Mouse (Mus musculus): ENCODE results near the gene Eno1. TPM values are rescaled to one million over a fixed set of nuclear protein-coding genes. Genes with fewer than 3 reads are reported as not detected.
A peak's percentile ranks its signal among the peaks of the same experiment; 100 is the strongest.

The Eno1 gene
- polyA plus RNA-seq, 1 experiment from 2014 or later, result 747 TPM

DNA sequence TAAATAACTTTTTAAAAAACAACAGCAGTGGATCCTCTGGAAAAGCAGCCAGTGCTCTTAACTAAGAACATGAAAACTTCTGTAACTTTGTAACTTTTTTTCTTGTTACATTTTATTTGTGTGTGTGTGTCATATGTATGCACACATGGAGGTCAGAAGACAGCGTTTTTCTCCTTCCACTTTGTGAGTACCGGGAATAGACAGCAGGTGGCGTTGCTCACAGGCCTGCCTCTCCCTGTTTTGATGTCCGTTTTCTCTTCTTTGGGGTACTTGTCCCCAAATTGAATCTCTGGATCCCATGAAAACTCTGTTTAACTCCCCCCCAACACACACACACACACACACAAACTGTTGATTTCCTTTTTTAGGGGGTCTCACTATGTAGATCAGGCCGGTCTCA is 22.6 kb upstream of the Eno1 start:
- Histone ChIP-seq H3K9ac (replicated peaks) (no peak overlapping the region), H3K4me3 (ENCODE audit: low read depth, low read length) (no peak overlapping the region), H3K4me1 (ENCODE audit: insufficient read depth) (peaks cover 11% of the 10 kb centered on the region), H3K36me3 (replicated peaks; ENCODE audit: insufficient read depth, low read length) (no peaks in the 10 kb centered on the region), H3K27ac (ENCODE audit: low read depth) (no peak overlapping the region), H3K4me2 (ENCODE audit: low read depth, low read length) (no peak overlapping the region), H3K27me3 (ENCODE audit: insufficient read depth, low read length) (no peaks in the 10 kb centered on the region), H3K9me3 (ENCODE audit: low read length) (no peaks in the 10 kb centered on the region)
- no peak for DNase-seq
- 45% methylated on average over 5 of the region's 5 CpGs for WGBS (ENCODE audit: insufficient replicate concordance)
- no peak for ATAC-seq
- TF ChIP-seq EP300 (IDR thresholded peaks at IDR 0.05; ENCODE audit: low read depth) (no peak), CTCF (IDR thresholded peaks at IDR 0.05; ENCODE audit: low read depth) (peak; percentile 67)

DNA sequence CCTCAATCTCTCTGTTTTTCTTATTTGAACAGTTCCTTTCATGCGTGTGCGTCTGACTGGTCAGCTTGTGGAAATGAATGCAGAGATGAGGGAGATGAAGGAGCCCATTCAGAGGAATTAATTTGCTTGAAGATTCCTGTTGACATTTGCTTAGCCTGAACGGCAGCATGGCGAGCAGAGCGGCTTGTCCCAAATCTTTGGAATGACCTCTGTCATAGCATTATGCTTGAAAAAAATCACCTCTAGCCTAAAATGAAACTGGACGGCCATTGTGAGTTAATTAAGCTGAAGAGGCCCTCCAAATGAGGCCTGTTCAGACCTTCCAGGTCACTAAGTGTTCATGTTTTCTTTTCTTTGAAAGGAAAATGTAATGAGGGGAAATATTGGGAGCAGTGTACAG is 20.1 kb upstream of the Eno1 start:
- Histone ChIP-seq H3K9me3 (ENCODE audit: low read length) (no peaks in the 10 kb centered on the region), H3K27me3 (ENCODE audit: insufficient read depth, low read length) (no peaks in the 10 kb centered on the region), H3K9ac (replicated peaks) (no peak overlapping the region), H3K4me3 (ENCODE audit: low read depth, low read length) (no peak overlapping the region), H3K27ac (ENCODE audit: low read depth) (no peak overlapping the region), H3K36me3 (replicated peaks; ENCODE audit: insufficient read depth, low read length) (no peaks in the 10 kb centered on the region), H3K4me1 (ENCODE audit: insufficient read depth) (peaks cover 16% of the 10 kb centered on the region), H3K4me2 (ENCODE audit: low read depth, low read length) (no peak overlapping the region)
- TF ChIP-seq CTCF (IDR thresholded peaks at IDR 0.05; ENCODE audit: low read depth), result no peak
- TF ChIP-seq EP300 (IDR thresholded peaks at IDR 0.05; ENCODE audit: low read depth), result no peak
- DNase-seq (no peak), ATAC-seq (no peak)
- WGBS (ENCODE audit: insufficient replicate concordance), result 77% methylated on average over 6 of the region's 6 CpGs

DNA sequence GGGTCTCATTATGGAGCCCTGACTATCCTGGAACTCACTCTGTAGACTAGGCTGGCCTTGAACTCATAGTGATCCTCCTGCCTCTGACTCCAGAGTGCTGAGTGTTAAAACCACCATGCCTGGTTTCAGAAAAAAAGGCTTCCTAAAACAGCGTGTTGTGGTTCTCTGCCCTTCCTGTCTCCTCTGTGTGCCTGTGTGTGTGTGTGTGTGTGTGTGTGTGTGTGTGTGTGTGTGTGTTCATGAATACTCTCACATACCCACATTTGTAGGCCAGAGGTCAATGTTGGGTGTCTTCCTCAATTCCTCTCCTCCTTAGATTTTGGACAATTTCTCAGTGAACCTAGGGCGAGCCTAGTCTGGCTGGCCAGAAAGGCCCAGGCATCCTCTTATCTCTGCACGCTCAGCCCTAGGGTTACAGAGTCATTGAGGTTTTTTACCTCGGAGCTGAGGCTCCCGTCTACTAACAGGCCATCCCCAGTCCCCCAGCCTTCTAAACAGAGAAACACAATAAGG is 19.4 kb upstream of the Eno1 start:
- H3K4me1 ChIP-seq (ENCODE audit: insufficient read depth), result peaks cover 22% of the 10 kb centered on the region
- DNase-seq (no peak), ATAC-seq (no peak)
- H3K27ac ChIP-seq (ENCODE audit: low read depth), result no peak overlapping the region
- TF ChIP-seq EP300 (IDR thresholded peaks at IDR 0.05; ENCODE audit: low read depth) (no peak), CTCF (IDR thresholded peaks at IDR 0.05; ENCODE audit: low read depth) (no peak)
- no peak overlapping the region for H3K9ac ChIP-seq (replicated peaks)
- no peaks in the 10 kb centered on the region for H3K36me3 ChIP-seq (replicated peaks; ENCODE audit: insufficient read depth, low read length)
- H3K4me2 ChIP-seq (ENCODE audit: low read depth, low read length), result no peak overlapping the region
- 27% methylated on average over 5 of the region's 5 CpGs for WGBS (ENCODE audit: insufficient replicate concordance)
- no peaks in the 10 kb centered on the region for H3K9me3 ChIP-seq (ENCODE audit: low read length)
- no peaks in the 10 kb centered on the region for H3K27me3 ChIP-seq (ENCODE audit: insufficient read depth, low read length)
- no peak overlapping the region for H3K4me3 ChIP-seq (ENCODE audit: low read depth, low read length)

DNA sequence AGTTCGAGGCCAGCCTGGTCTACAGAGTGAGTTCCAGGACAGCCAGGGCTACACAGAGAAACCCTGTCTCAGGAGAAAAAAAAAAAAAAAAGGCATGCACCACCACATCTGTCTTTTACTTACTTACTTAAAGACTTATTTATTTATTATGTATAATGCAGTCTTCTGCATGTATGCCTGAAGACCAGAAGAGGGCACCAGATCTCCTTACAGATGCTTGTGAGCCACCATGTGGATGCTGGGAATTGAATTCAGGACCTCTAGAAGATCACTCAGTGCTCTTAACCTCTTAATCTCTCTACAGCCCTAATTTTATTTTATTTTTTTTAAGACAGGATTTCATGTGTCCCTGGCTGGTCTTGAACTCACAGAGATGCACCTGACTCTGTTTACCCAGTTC is 18.6 kb upstream of the Eno1 start:
- ATAC-seq (no peak), DNase-seq (no peak)
- no peak overlapping the region for H3K4me2 ChIP-seq (ENCODE audit: low read depth, low read length)
- no peak overlapping the region for H3K9ac ChIP-seq (replicated peaks)
- H3K4me3 ChIP-seq (ENCODE audit: low read depth, low read length), result no peak overlapping the region
- 50% methylated on average over 1 of the region's 1 CpGs for WGBS (ENCODE audit: insufficient replicate concordance)
- TF ChIP-seq CTCF (IDR thresholded peaks at IDR 0.05; ENCODE audit: low read depth), result peak; percentile 46
- TF ChIP-seq EP300 (IDR thresholded peaks at IDR 0.05; ENCODE audit: low read depth), result no peak
- no peaks in the 10 kb centered on the region for H3K9me3 ChIP-seq (ENCODE audit: low read length)
- peaks cover 19% of the 10 kb centered on the region for H3K4me1 ChIP-seq (ENCODE audit: insufficient read depth)
- no peak overlapping the region for H3K27ac ChIP-seq (ENCODE audit: low read depth)
- no peaks in the 10 kb centered on the region for H3K27me3 ChIP-seq (ENCODE audit: insufficient read depth, low read length)
- H3K36me3 ChIP-seq (replicated peaks; ENCODE audit: insufficient read depth, low read length), result no peaks in the 10 kb centered on the region

GRCm38 (mm10) chr4:150219501-150220292 is 16.8 kb upstream of the Eno1 start:
- peak overlapping the region; percentile 84 for H3K27ac ChIP-seq (ENCODE audit: low read depth)
- H3K27me3 ChIP-seq (ENCODE audit: insufficient read depth, low read length), result no peaks in the 10 kb centered on the region
- H3K9me3 ChIP-seq (ENCODE audit: low read length), result no peaks in the 10 kb centered on the region
- peak; percentile 62 for DNase-seq
- 65% methylated on average over 9 of the region's 9 CpGs for WGBS (ENCODE audit: insufficient replicate concordance)
- peaks cover 14% of the 10 kb centered on the region for H3K4me1 ChIP-seq (ENCODE audit: insufficient read depth)
- peak overlapping the region; percentile 48 for H3K9ac ChIP-seq (replicated peaks)
- no peak for TF ChIP-seq EP300 (IDR thresholded peaks at IDR 0.05; ENCODE audit: low read depth)
- peak; percentile 77 for TF ChIP-seq CTCF (IDR thresholded peaks at IDR 0.05; ENCODE audit: low read depth)
- peak overlapping the region; percentile 58 for H3K4me2 ChIP-seq (ENCODE audit: low read depth, low read length)
- ATAC-seq, result no peak
- H3K36me3 ChIP-seq (replicated peaks; ENCODE audit: insufficient read depth, low read length), result no peaks in the 10 kb centered on the region
- no peak overlapping the region for H3K4me3 ChIP-seq (ENCODE audit: low read depth, low read length)

DNA sequence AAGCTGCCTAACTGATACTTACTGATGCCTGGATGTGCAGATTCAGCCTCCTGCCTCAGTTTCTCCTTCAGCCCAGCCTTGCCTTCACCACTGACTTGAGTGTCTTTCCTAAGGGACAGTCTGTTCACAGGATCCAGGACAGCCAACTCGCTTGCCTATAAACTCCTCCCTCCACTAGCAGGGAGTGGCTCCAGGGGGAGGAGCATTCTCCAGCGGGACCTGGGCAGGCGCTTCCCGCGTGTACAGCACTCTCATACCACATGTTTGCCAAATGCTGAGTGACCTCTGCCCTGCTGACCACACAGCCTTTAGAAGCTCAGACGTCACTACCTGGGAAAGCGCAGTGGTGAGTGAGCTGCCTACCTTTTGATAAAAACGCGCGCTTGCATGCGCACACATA is 15.9 kb upstream of the Eno1 start:
- peak overlapping the region; percentile 58 for H3K4me2 ChIP-seq (ENCODE audit: low read depth, low read length)
- H3K9me3 ChIP-seq (ENCODE audit: low read length), result no peaks in the 10 kb centered on the region
- TF ChIP-seq EP300 (IDR thresholded peaks at IDR 0.05; ENCODE audit: low read depth) (no peak), CTCF (IDR thresholded peaks at IDR 0.05; ENCODE audit: low read depth) (no peak)
- H3K27ac ChIP-seq (ENCODE audit: low read depth), result peak overlapping the region; percentile 92
- peak; percentile 84 for DNase-seq
- peak overlapping the region; percentile 48 for H3K9ac ChIP-seq (replicated peaks)
- peaks cover 14% of the 10 kb centered on the region for H3K4me1 ChIP-seq (ENCODE audit: insufficient read depth)
- WGBS (ENCODE audit: insufficient replicate concordance), result 22% methylated on average over 11 of the region's 11 CpGs
- no peaks in the 10 kb centered on the region for H3K27me3 ChIP-seq (ENCODE audit: insufficient read depth, low read length)
- peak; percentile 94 for ATAC-seq
- H3K36me3 ChIP-seq (replicated peaks; ENCODE audit: insufficient read depth, low read length), result no peaks in the 10 kb centered on the region
- peak overlapping the region; percentile 13 for H3K4me3 ChIP-seq (ENCODE audit: low read depth, low read length)

All from liver, postnatal 0 days (tissue).